Mouse (Mus musculus) neural tube, embryonic 14.5 days (tissue): ENCODE results near the gene Hoxc6. TPM values are rescaled to one million over a fixed set of nuclear protein-coding genes. Genes with fewer than 3 reads are reported as not detected.
A peak's percentile ranks its signal among the peaks of the same experiment; 100 is the strongest.

Experiments
- ATAC-seq: fragments of 200-750 bp; cut with Nextera tagmentation; 2 replicates; pipeline ENCODE4 v1.8.0; 2017; ENCODE audit warnings: low read depth, mild to moderate bottlenecking, moderate TSS enrichment, moderate library complexity
- H3K27ac ChIP-seq: fragments of 300-500 bp; sonication (generic); 2 replicates; pipeline ENCODE4 v1.5.1; 2014; ENCODE audit warnings: low read depth, mild to moderate bottlenecking, control low read depth, low read length, moderate library complexity, mixed read lengths
- H3K27me3 ChIP-seq: fragments of 300-500 bp; sonication (generic); 2 replicates; pipeline ENCODE4 v1.6.1; 2014; ENCODE audit warnings: low read length; ENCODE audit not compliant: control insufficient read depth, insufficient read depth
- H3K36me3 ChIP-seq: fragments of 300-500 bp; sonication (generic); 2 replicates; pipeline ENCODE4 v1.6.1; 2014; ENCODE audit warnings: low read length, mixed read lengths; ENCODE audit not compliant: control insufficient read depth, insufficient read depth
- H3K4me1 ChIP-seq: fragments of 300-500 bp; sonication (generic); 2 replicates; pipeline ENCODE4 v1.6.1; 2014; ENCODE audit warnings: low read length; ENCODE audit not compliant: control insufficient read depth, insufficient read depth
- H3K4me2 ChIP-seq: fragments of 300-500 bp; sonication (generic); 2 replicates; pipeline ENCODE4 v1.6.1; 2014; ENCODE audit warnings: mild to moderate bottlenecking, low read depth, low read length, control low read depth
- H3K4me3 ChIP-seq: fragments of 300-500 bp; sonication (generic); 2 replicates; pipeline ENCODE4 v1.5.1; 2014; ENCODE audit warnings: low read depth, low read length, control low read depth, mixed read lengths
- H3K9ac ChIP-seq: fragments of 300-500 bp; sonication (generic); replicated peaks from 2 replicates; pipeline ENCODE4 v1.6.1; 2014; ENCODE audit warnings: low read depth, mild to moderate bottlenecking, control low read depth, low read length, mixed read lengths
- H3K9me3 ChIP-seq: fragments of 300-500 bp; sonication (generic); 2 replicates; pipeline ENCODE4 v1.6.1; 2016; ENCODE audit warnings: low read length; ENCODE audit not compliant: control insufficient read depth
- WGBS: fragments of 180-500 bp; shearing (Covaris S2); extraction: QIAGEN DNeasy Blood & Tissue Kit; methylation state at CpG from one replicate; pipeline ENCODE4 v1.1.7; 2014; 5-methylcytosine and 5-hydroxymethylcytosine counted together
- polyA plus RNA-seq: library from polyadenylated mRNA; unstranded; fragments of >200 nt; fragmentation: Nextera tagmentation; extraction: Ambion mirVana; gene quantifications from 2 replicates; pipeline ENCODE4 v1.2.1, GENCODE M21; 2014

Hoxc6 gene
- polyA plus RNA-seq, 1 experiment from 2014 or later = 23.0 TPM

GRCm38 (mm10) chr15:102992206-102992605 is 5.9 kb upstream of the Hoxc6 start:
- peak overlapping the region; percentile 57 for H3K4me3 ChIP-seq
- H3K36me3 ChIP-seq = no peaks in the 10 kb centered on the region
- H3K27me3 ChIP-seq = no peaks in the 10 kb centered on the region
- H3K9me3 ChIP-seq = no peaks in the 10 kb centered on the region
- H3K4me1 ChIP-seq = peaks cover 70% of the 10 kb centered on the region
- peak overlapping the region; percentile 95 for H3K27ac ChIP-seq
- whole genome bisulfite sequencing = 3% methylated on average over 11 of the region's 11 CpGs
- peak overlapping the region; percentile 90 for H3K9ac ChIP-seq
- no peak for ATAC-seq
- H3K4me2 ChIP-seq = peak overlapping the region; percentile 92

GRCm38 (mm10) chr15:102992863-102993262 is 5.2 kb upstream of the Hoxc6 start:
- H3K4me1 ChIP-seq = peaks cover 69% of the 10 kb centered on the region
- H3K27ac ChIP-seq = peak overlapping the region; percentile 95
- no peaks in the 10 kb centered on the region for H3K9me3 ChIP-seq
- no peaks in the 10 kb centered on the region for H3K27me3 ChIP-seq
- peak overlapping the region; percentile 92 for H3K4me2 ChIP-seq
- ATAC-seq = no peak
- peak overlapping the region; percentile 90 for H3K9ac ChIP-seq
- WGBS = 3% methylated on average over 3 of the region's 3 CpGs
- no peaks in the 10 kb centered on the region for H3K36me3 ChIP-seq
- H3K4me3 ChIP-seq = peak overlapping the region; percentile 57

GRCm38 (mm10) chr15:102996548-102996947 is 1.5 kb upstream of the Hoxc6 start:
- 5% methylated on average over 9 of the region's 9 CpGs for WGBS
- Histone ChIP-seq H3K4me1 (peaks cover 52% of the 10 kb centered on the region), H3K9ac (peak overlapping the region; percentile 57)

GRCm38 (mm10) chr15:102997431-102997830 is 626 bp upstream of the Hoxc6 start:
- WGBS = 4% methylated on average over 3 of the region's 3 CpGs
- peaks cover 51% of the 10 kb centered on the region for H3K4me1 ChIP-seq
- H3K36me3 ChIP-seq = no peaks in the 10 kb centered on the region
- no peak for ATAC-seq
- H3K27me3 ChIP-seq = no peaks in the 10 kb centered on the region
- no peaks in the 10 kb centered on the region for H3K9me3 ChIP-seq
- peak overlapping the region; percentile 92 for H3K4me2 ChIP-seq
- H3K9ac ChIP-seq = peak overlapping the region; percentile 57
- peak overlapping the region; percentile 91 for H3K27ac ChIP-seq
- peak overlapping the region; percentile 55 for H3K4me3 ChIP-seq

More at GRCm38 (mm10) chr15:102996548-102996947, 1.5 kb upstream of the Hoxc6 start:
- Histone ChIP-seq H3K27ac (peak overlapping the region; percentile 91), H3K9me3 (no peaks in the 10 kb centered on the region), H3K4me2 (peak overlapping the region; percentile 92), H3K4me3 (peak overlapping the region; percentile 55), H3K36me3 (no peaks in the 10 kb centered on the region), H3K27me3 (no peaks in the 10 kb centered on the region)
- ATAC-seq = no peak

- Histone ChIP-seq H3K27me3 (no peaks in the 10 kb centered on the region), H3K4me2 (peak overlapping the region; percentile 92), H3K9me3 (no peaks in the 10 kb centered on the region), H3K9ac (peak overlapping the region; percentile 76), H3K4me3 (peak overlapping the region; percentile 55), H3K27ac (peak overlapping the region; percentile 91), H3K4me1 (peaks cover 55% of the 10 kb centered on the region), H3K36me3 (no peaks in the 10 kb centered on the region)
- ATAC-seq = peak; percentile 28
- WGBS = under 1% methylated on average over 19 of the region's 19 CpGs
Observed at GRCm38 (mm10) chr15:102998608-102999182, 638 bp downstream of the Hoxc6 start.

- Histone ChIP-seq H3K4me1 (peaks cover 60% of the 10 kb centered on the region), H3K9me3 (no peaks in the 10 kb centered on the region), H3K27me3 (no peaks in the 10 kb centered on the region), H3K4me3 (peak overlapping the region; percentile 55), H3K36me3 (no peaks in the 10 kb centered on the region), H3K27ac (peak overlapping the region; percentile 91), H3K9ac (peak overlapping the region; percentile 76), H3K4me2 (peak overlapping the region; percentile 92)
- WGBS = under 1% methylated on average over 27 of the region's 33 CpGs
- peak; percentile 84 for ATAC-seq
Observed at GRCm38 (mm10) chr15:102999183-102999831, 1.2 kb downstream of the Hoxc6 start.

- H3K36me3 ChIP-seq = no peaks in the 10 kb centered on the region
- H3K4me2 ChIP-seq = peak overlapping the region; percentile 92
- H3K9ac ChIP-seq = peak overlapping the region; percentile 76
- WGBS = under 1% methylated on average over 11 of the region's 11 CpGs
- peak; percentile 33 for ATAC-seq
- no peaks in the 10 kb centered on the region for H3K27me3 ChIP-seq
- H3K9me3 ChIP-seq = no peaks in the 10 kb centered on the region
- H3K4me1 ChIP-seq = peaks cover 61% of the 10 kb centered on the region
- peak overlapping the region; percentile 91 for H3K27ac ChIP-seq
- peak overlapping the region; percentile 55 for H3K4me3 ChIP-seq
Observed at GRCm38 (mm10) chr15:102999955-103000354, 1.9 kb downstream of the Hoxc6 start.

- Histone ChIP-seq H3K4me1 (peaks cover 61% of the 10 kb centered on the region), H3K27ac (peak overlapping the region; percentile 91), H3K9ac (peak overlapping the region; percentile 76), H3K4me3 (peak overlapping the region; percentile 55), H3K36me3 (no peaks in the 10 kb centered on the region), H3K27me3 (no peaks in the 10 kb centered on the region), H3K9me3 (no peaks in the 10 kb centered on the region), H3K4me2 (peak overlapping the region; percentile 92)
- ATAC-seq = 0 out of 2 replicates have a peak, but pooled peaks have one; percentile 1
- WGBS = under 1% methylated on average over 24 of the region's 24 CpGs
Observed at GRCm38 (mm10) chr15:103000501-103000901, 2.4 kb downstream of the Hoxc6 start.

- peak overlapping the region; percentile 76 for H3K9ac ChIP-seq
- 21% methylated on average over 2 of the region's 2 CpGs for WGBS
- ATAC-seq = no peak
- peak overlapping the region; percentile 55 for H3K4me3 ChIP-seq
- peaks cover 65% of the 10 kb centered on the region for H3K4me1 ChIP-seq
- peak overlapping the region; percentile 91 for H3K27ac ChIP-seq
- no peaks in the 10 kb centered on the region for H3K36me3 ChIP-seq
- no peaks in the 10 kb centered on the region for H3K9me3 ChIP-seq
- peak overlapping the region; percentile 92 for H3K4me2 ChIP-seq
- H3K27me3 ChIP-seq = no peaks in the 10 kb centered on the region
Observed at GRCm38 (mm10) chr15:103001370-103001769, 3.3 kb downstream of the Hoxc6 start.
